Mouse (Mus musculus): ENCODE measurements around the gene Gpr35. TPM values are rescaled to one million over a fixed set of nuclear protein-coding genes. Genes with fewer than 3 reads are reported as not detected.
"Not testable (repeated sequence)": the region's sequence is repeated elsewhere in the genome, so short reads cannot be mapped to it uniquely, and the experiment has no call there.

Gene Gpr35
- polyA plus RNA-seq, 1 experiment: 1.9 TPM

DNA sequence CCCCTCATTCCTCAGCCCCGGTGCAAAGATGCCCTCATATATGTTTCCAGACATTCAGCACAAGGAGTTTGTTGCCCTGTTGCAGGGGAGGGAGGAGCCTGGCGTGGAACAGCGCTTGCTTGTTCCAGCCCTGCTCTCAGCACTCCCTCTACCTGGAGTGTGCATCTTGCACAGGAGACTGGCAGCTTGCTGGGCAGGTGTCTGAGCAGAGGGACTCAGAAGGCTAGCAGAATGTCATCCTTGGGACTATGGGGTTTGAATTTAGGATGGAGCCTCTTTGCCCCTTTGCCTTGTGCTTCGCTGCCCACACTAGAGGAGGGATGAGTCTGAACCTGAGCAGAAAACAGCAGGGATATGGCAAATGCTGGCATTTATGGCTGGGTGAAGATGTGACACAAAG lies 10.9 kb upstream of the Gpr35 start:
- WGBS: 96% methylated on average over 4 of the region's 4 CpGs
- TF ChIP-seq CTCF (conservative IDR thresholded peaks at IDR 0.05; ENCODE audit: insufficient read depth, insufficient read length, low read depth, low read length): no peak
- TF ChIP-seq POLR2A (IDR thresholded peaks at IDR 0.05; ENCODE audit: low read depth, low read length): no peak
- no peak overlapping the region for H3K27ac ChIP-seq (ENCODE audit: insufficient read depth, low read depth, low read length)
- no peak overlapping the region for H3K4me3 ChIP-seq (ENCODE audit: insufficient read depth, low read depth, low read length)
- 0 out of 2 replicates have a peak, but pooled peaks cover 2% of the 10 kb centered on the region for H3K36me3 ChIP-seq (ENCODE audit: control insufficient read depth, insufficient read depth, low read length)
- H3K27me3 ChIP-seq (replicated peaks; ENCODE audit: control insufficient read depth, insufficient read depth, low read length): no peaks in the 10 kb centered on the region
- DNase-seq: no peak
- peaks cover 4% of the 10 kb centered on the region; the same call in 1 of the 2 replicates for H3K4me1 ChIP-seq (ENCODE audit: control insufficient read depth, insufficient read depth, low read length)

DNA sequence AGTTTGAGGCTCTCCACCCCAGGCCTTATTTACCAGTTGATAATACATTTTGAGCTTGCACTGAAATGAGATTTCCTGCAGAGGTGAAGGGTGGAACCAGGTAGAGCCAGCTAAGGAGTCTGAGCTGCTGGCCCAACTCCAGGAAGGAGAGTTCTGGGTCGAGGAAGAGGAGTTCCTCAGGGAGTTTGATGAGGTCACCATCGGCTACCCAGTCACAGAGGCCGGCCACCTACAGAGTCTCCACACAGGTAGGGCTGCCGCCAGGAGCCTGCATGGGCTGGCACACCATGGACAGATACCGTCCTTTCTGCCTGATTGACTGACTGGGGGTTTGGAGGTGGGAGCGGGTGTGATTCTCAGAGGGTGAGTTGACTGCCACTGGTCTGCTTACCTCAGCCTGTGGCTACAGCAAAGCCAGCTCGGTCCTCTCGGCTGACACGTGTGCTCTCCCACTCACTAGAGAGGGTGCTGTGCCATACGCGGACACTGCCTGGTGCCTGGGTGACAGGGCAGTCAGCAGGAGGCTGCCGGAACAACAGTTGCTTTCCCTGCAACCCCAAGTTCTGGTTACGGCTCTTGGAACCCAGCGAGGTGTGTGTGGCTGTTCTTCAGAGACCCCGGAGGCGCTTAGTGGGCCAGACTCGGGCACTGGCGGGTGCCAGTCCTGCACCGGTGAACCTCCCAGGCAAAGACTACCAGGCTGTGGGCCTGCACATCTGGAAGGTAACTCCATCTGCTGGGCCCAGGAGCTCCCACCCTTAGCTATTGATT lies 7.3 kb upstream of the Gpr35 start:
- Histone ChIP-seq H3K4me3 (ENCODE audit: insufficient read depth, low read depth, low read length) (no peak overlapping the region), H3K36me3 (ENCODE audit: control insufficient read depth, insufficient read depth, low read length) (0 out of 2 replicates have a peak, but pooled peaks cover 2% of the 10 kb centered on the region), H3K27me3 (replicated peaks; ENCODE audit: control insufficient read depth, insufficient read depth, low read length) (no peaks in the 10 kb centered on the region), H3K4me1 (ENCODE audit: control insufficient read depth, insufficient read depth, low read length) (peaks cover 5% of the 10 kb centered on the region; the same call in 1 of the 2 replicates), H3K27ac (ENCODE audit: insufficient read depth, low read depth, low read length) (no peak overlapping the region)
- TF ChIP-seq POLR2A (IDR thresholded peaks at IDR 0.05; ENCODE audit: low read depth, low read length): no peak
- TF ChIP-seq CTCF (conservative IDR thresholded peaks at IDR 0.05; ENCODE audit: insufficient read depth, insufficient read length, low read depth, low read length): no peak
- 89% methylated on average over 19 of the region's 19 CpGs for WGBS
- no peak for DNase-seq

DNA sequence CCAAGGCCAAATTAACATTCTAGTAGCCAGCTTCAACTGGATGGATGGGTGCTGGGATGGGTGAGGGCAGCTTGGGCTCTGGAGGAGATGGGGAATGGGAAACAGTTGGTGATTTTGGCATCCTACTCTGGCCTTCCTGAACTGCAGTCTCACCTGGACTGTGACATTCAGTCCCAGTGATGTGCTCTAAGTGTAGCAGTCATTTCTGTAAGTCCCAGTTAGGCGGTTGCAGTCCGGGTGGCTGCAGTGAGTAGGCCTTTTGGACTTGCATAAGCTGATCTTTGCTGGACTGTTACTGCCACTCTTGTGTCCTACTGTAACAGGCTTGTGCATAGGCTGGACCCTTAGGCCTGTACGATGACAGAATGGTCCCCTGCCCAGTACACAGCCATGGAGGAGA lies 2.7 kb upstream of the Gpr35 start:
- WGBS: 81% methylated on average over 3 of the region's 3 CpGs
- Histone ChIP-seq H3K36me3 (ENCODE audit: control insufficient read depth, insufficient read depth, low read length) (no peaks in the 10 kb centered on the region), H3K4me1 (ENCODE audit: control insufficient read depth, insufficient read depth, low read length) (peaks cover 5% of the 10 kb centered on the region; the same call in 1 of the 2 replicates), H3K4me3 (ENCODE audit: insufficient read depth, low read depth, low read length) (no peak overlapping the region), H3K27ac (ENCODE audit: insufficient read depth, low read depth, low read length) (peak overlapping the region; percentile 49; the same call in 1 of the 2 replicates), H3K27me3 (replicated peaks; ENCODE audit: control insufficient read depth, insufficient read depth, low read length) (no peaks in the 10 kb centered on the region)
- DNase-seq: peak; percentile 54
- TF ChIP-seq CTCF (conservative IDR thresholded peaks at IDR 0.05; ENCODE audit: insufficient read depth, insufficient read length, low read depth, low read length) (no peak), POLR2A (IDR thresholded peaks at IDR 0.05; ENCODE audit: low read depth, low read length) (no peak)

DNA sequence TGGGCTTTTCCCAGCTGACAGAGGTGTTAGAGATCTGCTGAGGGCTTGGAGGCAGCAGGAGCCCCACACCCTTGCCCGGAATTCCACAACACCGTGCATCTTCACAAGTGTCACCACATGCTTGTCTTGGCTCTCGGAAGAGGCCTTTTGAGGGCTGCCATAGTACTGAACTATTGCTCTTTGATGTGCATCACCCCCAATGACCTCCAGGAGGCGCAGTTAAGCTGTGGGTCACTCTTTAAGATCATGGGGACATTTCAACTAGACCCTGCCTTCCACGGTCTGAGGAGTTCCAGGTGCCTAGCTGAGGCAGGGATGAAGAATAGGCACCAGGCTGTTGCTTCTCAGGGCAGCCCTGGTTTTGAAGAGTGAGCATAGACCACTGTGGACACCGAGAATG lies 1.2 kb upstream of the Gpr35 start:
- 69% methylated on average over 6 of the region's 6 CpGs for WGBS

DNA sequence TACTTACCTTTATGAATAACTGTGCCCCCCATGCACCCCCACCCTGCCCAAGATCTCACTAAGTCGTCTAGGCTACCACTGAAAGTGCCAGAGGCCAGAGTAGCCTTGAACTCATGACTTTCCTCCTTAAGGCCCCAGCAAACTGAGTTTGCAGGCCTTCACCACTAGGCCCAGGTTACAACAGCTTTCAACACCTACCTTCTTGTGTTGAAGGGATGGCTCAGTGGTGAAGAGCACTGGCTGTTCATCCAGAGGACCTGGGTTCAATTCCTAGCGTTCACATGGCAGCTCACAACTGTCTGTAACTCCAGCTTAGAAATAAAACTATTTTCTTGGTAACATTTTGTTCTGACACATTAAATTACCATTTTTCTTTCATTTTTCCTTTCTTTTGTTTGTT lies 3.0 kb downstream of the Gpr35 start:
- no peak for DNase-seq
- Histone ChIP-seq H3K4me3 (ENCODE audit: insufficient read depth, low read depth, low read length) (no peak overlapping the region), H3K4me1 (ENCODE audit: control insufficient read depth, insufficient read depth, low read length) (no peaks in the 10 kb centered on the region), H3K27ac (ENCODE audit: insufficient read depth, low read depth, low read length) (no peak overlapping the region), H3K27me3 (replicated peaks; ENCODE audit: control insufficient read depth, insufficient read depth, low read length) (no peaks in the 10 kb centered on the region), H3K36me3 (ENCODE audit: control insufficient read depth, insufficient read depth, low read length) (no peaks in the 10 kb centered on the region)
- no peak for TF ChIP-seq CTCF (conservative IDR thresholded peaks at IDR 0.05; ENCODE audit: insufficient read depth, insufficient read length, low read depth, low read length)
- 82% methylated on average over 2 of the region's 2 CpGs for WGBS

More for the DNA sequence above, 1.2 kb upstream of the Gpr35 start:
- TF ChIP-seq CTCF (conservative IDR thresholded peaks at IDR 0.05; ENCODE audit: insufficient read depth, insufficient read length, low read depth, low read length): peak; percentile 48
- no peak for TF ChIP-seq POLR2A (IDR thresholded peaks at IDR 0.05; ENCODE audit: low read depth, low read length)
- no peak overlapping the region for H3K27ac ChIP-seq (ENCODE audit: insufficient read depth, low read depth, low read length)
- no peak overlapping the region for H3K4me3 ChIP-seq (ENCODE audit: insufficient read depth, low read depth, low read length)
- DNase-seq: no peak
- H3K27me3 ChIP-seq (replicated peaks; ENCODE audit: control insufficient read depth, insufficient read depth, low read length): no peaks in the 10 kb centered on the region
- peaks cover 5% of the 10 kb centered on the region; the same call in 1 of the 2 replicates for H3K4me1 ChIP-seq (ENCODE audit: control insufficient read depth, insufficient read depth, low read length)
- H3K36me3 ChIP-seq (ENCODE audit: control insufficient read depth, insufficient read depth, low read length): no peaks in the 10 kb centered on the region

DNA sequence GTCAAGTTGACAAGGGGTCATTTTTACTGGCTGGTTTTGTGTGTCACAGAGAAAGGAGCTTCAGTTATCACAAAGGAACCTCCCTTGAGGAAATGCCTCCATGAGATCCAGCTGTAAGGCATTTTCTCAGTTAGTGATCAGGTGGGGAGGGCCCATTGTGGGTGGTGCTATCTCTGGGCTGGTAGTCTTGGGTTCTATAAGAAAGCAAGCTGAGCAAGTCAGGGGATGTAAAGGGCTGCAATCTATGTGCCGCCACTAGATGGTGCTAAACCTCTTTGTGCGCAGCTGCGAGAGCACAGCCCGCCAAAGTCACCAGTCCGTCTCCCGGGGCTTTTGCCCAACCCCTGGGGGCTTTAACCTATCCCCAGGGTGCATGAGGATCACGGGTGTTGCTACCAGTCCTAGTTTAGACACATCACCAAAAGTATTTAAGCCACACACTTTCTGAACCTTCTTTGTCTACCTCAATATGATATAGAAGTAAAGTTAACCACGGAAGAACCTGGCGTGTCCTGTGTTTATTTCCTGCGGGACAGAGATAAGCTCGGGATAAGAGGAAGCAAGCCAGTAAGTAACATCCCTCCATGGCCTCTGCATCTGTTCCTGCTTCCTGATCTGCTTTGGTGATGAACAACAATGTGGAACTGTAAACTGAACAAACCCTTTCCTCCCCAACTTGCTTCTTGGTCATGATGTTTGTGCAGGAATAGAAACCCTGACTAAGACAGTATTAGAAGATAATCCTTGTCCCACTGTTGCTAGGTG lies 6.1 kb downstream of the Gpr35 start:
- H3K4me1 ChIP-seq (ENCODE audit: control insufficient read depth, insufficient read depth, low read length); H3K27me3 ChIP-seq (replicated peaks; ENCODE audit: control insufficient read depth, insufficient read depth, low read length); H3K36me3 ChIP-seq (ENCODE audit: control insufficient read depth, insufficient read depth, low read length); H3K4me3 ChIP-seq (ENCODE audit: insufficient read depth, low read depth, low read length); H3K27ac ChIP-seq (ENCODE audit: insufficient read depth, low read depth, low read length): not testable (repeated sequence)
- WGBS: 7% methylated on average over 11 of the region's 11 CpGs
- peak; percentile 29; the same call in 1 of the 2 replicates for TF ChIP-seq CTCF (conservative IDR thresholded peaks at IDR 0.05; ENCODE audit: insufficient read depth, insufficient read length, low read depth, low read length)
- DNase-seq: peak; percentile 73

DNA sequence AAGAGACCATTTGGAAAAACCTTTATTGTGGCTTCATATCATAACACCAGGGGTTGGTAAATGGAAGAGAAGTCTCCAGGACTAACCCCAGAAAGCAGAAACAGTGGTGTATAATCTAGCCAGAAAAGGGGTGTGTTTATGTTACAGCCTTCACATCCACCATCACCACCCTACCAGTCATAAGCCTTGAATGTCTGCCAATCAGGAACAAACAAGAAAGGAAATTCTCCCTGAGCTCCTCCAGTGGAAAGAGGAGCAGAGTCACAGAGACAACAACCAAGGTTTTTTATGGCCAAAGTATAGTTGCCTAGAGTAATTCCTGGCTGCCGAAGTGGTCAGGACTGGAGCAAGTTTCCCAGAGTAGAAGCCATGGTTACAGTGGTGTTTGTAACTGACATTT lies 8.3 kb downstream of the Gpr35 start:
- no peaks in the 10 kb centered on the region for H3K27me3 ChIP-seq (replicated peaks; ENCODE audit: control insufficient read depth, insufficient read depth, low read length)
- H3K4me3 ChIP-seq (ENCODE audit: insufficient read depth, low read depth, low read length): no peak overlapping the region
- no peak for TF ChIP-seq CTCF (conservative IDR thresholded peaks at IDR 0.05; ENCODE audit: insufficient read depth, insufficient read length, low read depth, low read length)
- 66% methylated on average over 1 of the region's 1 CpGs for WGBS
- no peak overlapping the region for H3K27ac ChIP-seq (ENCODE audit: insufficient read depth, low read depth, low read length)
- DNase-seq: no peak
- no peaks in the 10 kb centered on the region for H3K4me1 ChIP-seq (ENCODE audit: control insufficient read depth, insufficient read depth, low read length)
- H3K36me3 ChIP-seq (ENCODE audit: control insufficient read depth, insufficient read depth, low read length): no peaks in the 10 kb centered on the region

DNA sequence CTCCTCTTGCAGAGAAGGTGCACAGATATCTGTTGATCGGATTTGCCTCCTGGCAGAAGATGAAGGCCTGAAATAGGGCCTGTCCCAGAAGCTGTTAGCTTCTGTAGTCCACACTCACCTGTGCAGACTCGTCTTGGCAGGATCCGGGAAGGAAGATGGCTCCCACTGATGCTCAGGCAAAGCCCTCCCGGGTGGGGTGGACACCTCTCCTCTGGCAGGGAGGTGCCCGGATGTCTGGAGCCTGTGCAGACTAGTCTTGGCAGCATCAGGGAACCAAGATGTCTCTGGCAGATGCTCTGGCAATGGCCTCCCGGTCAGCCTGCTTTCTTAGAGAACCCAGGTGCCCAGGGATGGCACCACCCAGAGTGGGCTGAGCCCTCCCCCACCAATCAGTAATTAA lies 20.1 kb downstream of the Gpr35 start:
- not testable (repeated sequence) for H3K4me3 ChIP-seq (ENCODE audit: insufficient read depth, low read depth, low read length); H3K36me3 ChIP-seq (ENCODE audit: control insufficient read depth, insufficient read depth, low read length); H3K4me1 ChIP-seq (ENCODE audit: control insufficient read depth, insufficient read depth, low read length); H3K27me3 ChIP-seq (replicated peaks; ENCODE audit: control insufficient read depth, insufficient read depth, low read length); H3K27ac ChIP-seq (ENCODE audit: insufficient read depth, low read depth, low read length); DNase-seq
- WGBS: 92% methylated on average over 6 of the region's 6 CpGs
